Mouse (Mus musculus) lung, embryonic 16.5 days (tissue): Measurements from ENCODE around the gene Gm49366. TPM values are rescaled to one million over a fixed set of nuclear protein-coding genes. Genes with fewer than 3 reads are reported as not detected.
"Not testable (repeated sequence)": the region's sequence is repeated elsewhere in the genome, so short reads cannot be mapped to it uniquely, and the experiment has no call there.

Experiments
- ATAC-seq: fragments of 200-750 bp; cut with Nextera tagmentation; 2 replicates; pipeline ENCODE4 v1.8.0; 2017; ENCODE audit warnings: low read depth, mild to moderate bottlenecking, moderate library complexity
- H3K27ac ChIP-seq: fragments of 300-500 bp; sonication (generic); 2 replicates; pipeline ENCODE4 v1.5.1; 2014; ENCODE audit warnings: mild to moderate bottlenecking, control low read depth, low read length
- H3K27me3 ChIP-seq: fragments of 300-500 bp; sonication (generic); 2 replicates; pipeline ENCODE4 v1.6.1; 2014; ENCODE audit warnings: low read depth, low read length, mixed read lengths; ENCODE audit not compliant: control insufficient read depth, insufficient read depth
- H3K36me3 ChIP-seq: fragments of 300-500 bp; sonication (generic); 2 replicates; pipeline ENCODE4 v1.6.1; 2014; ENCODE audit warnings: low read length; ENCODE audit not compliant: control insufficient read depth, insufficient read depth
- H3K4me1 ChIP-seq: fragments of 300-500 bp; sonication (generic); replicated peaks from 2 replicates; pipeline ENCODE4 v1.6.1; 2014; ENCODE audit warnings: low read length, mixed read lengths; ENCODE audit not compliant: control insufficient read depth, insufficient read depth
- H3K4me2 ChIP-seq: fragments of 300-500 bp; sonication (generic); 2 replicates; pipeline ENCODE4 v1.6.1; 2014; ENCODE audit warnings: low read depth, low read length, control low read depth
- H3K4me3 ChIP-seq: fragments of 300-500 bp; sonication (generic); 2 replicates; pipeline ENCODE4 v1.5.1; 2014; ENCODE audit warnings: mild to moderate bottlenecking, low read length, control low read depth
- H3K9ac ChIP-seq: fragments of 300-500 bp; sonication (generic); 2 replicates; pipeline ENCODE4 v1.6.1; 2014; ENCODE audit warnings: low read length, control low read depth
- H3K9me3 ChIP-seq: fragments of 300-500 bp; sonication (generic); 2 replicates; pipeline ENCODE4 v1.6.1; 2016; ENCODE audit warnings: low read length; ENCODE audit not compliant: control insufficient read depth
- WGBS: fragments of 180-500 bp; shearing (Covaris S2); extraction: QIAGEN DNeasy Blood & Tissue Kit; methylation state at CpG from one replicate; pipeline ENCODE4 v1.1.7; 2014; 5-methylcytosine and 5-hydroxymethylcytosine counted together
- polyA plus RNA-seq: library from polyadenylated mRNA; unstranded; fragments of >200 nt; fragmentation: Nextera tagmentation; extraction: Ambion mirVana; gene quantifications from 2 replicates; pipeline ENCODE4 v1.2.1, GENCODE M21; 2015

The Gm49366 gene
- polyA plus RNA-seq, result not detected in 2 replicates

DNA sequence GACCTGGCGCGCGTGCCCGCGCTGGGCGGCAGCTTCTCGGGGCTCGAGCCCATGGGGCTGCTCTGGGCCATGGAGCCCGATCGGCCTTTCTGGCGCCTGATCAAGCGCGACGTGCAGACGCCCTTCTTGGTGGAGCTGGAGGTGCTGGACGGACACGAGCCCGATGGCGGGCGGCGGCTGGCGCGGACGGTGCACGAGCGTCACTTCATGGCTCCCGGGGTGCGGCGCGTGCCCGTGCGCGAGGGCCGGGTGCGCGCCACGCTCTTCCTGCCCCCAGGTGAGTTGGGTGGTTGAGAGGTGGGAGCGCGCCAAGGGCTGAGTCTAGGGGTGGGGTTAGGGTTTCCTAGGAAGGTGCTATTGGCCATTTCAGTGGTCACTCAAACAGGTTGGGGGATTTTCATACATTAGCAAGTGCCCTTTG is at the start of gene Gm49366:
Gene Gm49366, plus strand, starts transcription at position 245 of the 421 bp plus-strand sequence.
- peak within 1 kb of the TSS; percentile 51 for H3K4me3 ChIP-seq
- H3K4me1 ChIP-seq, H3K27me3 ChIP-seq, H3K9me3 ChIP-seq, H3K27ac ChIP-seq, H3K36me3 ChIP-seq: not testable (repeated sequence)
- under 1% methylated on average over 27 of the region's 39 CpGs for WGBS
- H3K9ac ChIP-seq, result peak within 1 kb of the TSS; percentile 67
- peak; percentile 73 for ATAC-seq
- H3K4me2 ChIP-seq, result peak within 1 kb of the TSS; percentile 76

DNA sequence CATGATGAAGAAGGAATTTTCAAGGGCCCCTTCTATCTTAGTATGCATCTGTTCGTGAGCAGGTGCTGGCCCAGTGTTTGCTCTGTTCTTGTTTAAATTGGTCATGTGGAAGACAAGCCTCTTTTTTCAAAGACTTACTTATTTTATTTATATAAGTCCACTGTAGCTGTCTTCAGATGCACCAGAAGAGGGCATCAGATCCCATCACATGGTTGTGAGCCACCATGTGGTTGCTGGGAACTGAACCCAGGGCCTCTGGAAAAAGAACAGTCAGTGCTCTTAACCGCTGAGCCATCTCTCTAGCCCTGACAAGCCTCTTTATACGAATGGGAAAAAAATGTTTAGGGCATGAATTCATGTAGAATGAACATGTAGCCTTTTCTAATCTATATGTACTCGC is 49.4 kb upstream of the Gm49366 start:
- Histone ChIP-seq H3K4me3 (no peak overlapping the region), H3K9ac (no peak overlapping the region), H3K9me3 (0 out of 2 replicates have a peak, but pooled peaks cover 5% of the 10 kb centered on the region), H3K36me3 (peaks cover 15% of the 10 kb centered on the region; the same call in 1 of the 2 replicates), H3K4me2 (no peak overlapping the region), H3K27me3 (no peaks in the 10 kb centered on the region), H3K27ac (no peak overlapping the region), H3K4me1 (peaks cover 9% of the 10 kb centered on the region)
- no peak for ATAC-seq
- WGBS, result 86% methylated on average over 4 of the region's 4 CpGs

- Histone ChIP-seq H3K9me3 (no peaks in the 10 kb centered on the region), H3K4me1 (peaks cover 10% of the 10 kb centered on the region), H3K27ac (no peak overlapping the region), H3K4me2 (no peak overlapping the region), H3K36me3 (peaks cover 11% of the 10 kb centered on the region; the same call in 1 of the 2 replicates), H3K27me3 (no peaks in the 10 kb centered on the region), H3K4me3 (no peak overlapping the region), H3K9ac (no peak overlapping the region)
- 64% methylated on average over 2 of the region's 2 CpGs for WGBS
- ATAC-seq, result no peak
Observed at GRCm38 (mm10) chr12:83997221-83997620, 41.5 kb upstream of the Gm49366 start.

DNA sequence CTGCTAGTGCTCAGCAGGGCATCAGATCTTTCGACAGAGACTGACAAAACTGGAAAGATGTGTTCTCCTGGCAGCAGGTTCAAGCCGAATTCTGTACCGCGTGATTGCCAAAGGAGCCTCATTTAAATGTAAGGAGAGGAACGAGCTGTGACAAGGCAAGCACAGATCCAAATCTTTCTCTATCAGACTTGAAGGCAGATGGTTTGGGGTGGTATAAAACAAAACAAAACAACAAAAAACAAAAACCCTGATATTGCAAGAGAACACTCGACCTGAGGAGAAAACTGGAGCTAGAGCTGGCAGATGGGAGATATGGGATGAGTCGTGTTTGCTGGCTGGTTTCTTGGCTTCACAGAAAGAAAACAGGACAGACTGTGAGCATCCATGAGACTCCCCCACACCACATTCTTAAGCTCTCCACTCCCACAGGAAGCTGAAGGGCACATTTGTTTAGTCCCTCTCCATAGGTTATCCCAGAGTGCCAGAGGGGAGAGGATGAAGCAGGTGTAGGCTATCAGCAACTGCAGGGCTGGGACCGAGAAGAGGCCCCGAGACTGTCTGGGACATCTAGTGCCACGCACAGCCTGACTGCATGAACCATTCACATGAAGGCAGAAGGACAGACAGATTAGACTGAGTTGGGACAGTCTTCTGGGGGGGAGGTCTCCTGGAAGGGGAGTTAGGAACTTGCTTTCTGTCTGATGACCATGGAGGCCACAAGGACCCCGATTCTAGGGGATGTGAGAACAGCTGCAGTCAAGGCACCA is 40.2 kb upstream of the Gm49366 start:
- 36% methylated on average over 11 of the region's 11 CpGs for WGBS
- peaks cover 10% of the 10 kb centered on the region for H3K4me1 ChIP-seq
- peak; percentile 42; the same call in 1 of the 2 replicates for ATAC-seq
- peaks cover 7% of the 10 kb centered on the region; the same call in 1 of the 2 replicates for H3K36me3 ChIP-seq
- no peak overlapping the region for H3K27ac ChIP-seq
- no peak overlapping the region for H3K4me3 ChIP-seq
- peaks cover 3% of the 10 kb centered on the region; the same call in 1 of the 2 replicates for H3K9me3 ChIP-seq
- H3K4me2 ChIP-seq, result no peak overlapping the region
- no peaks in the 10 kb centered on the region for H3K27me3 ChIP-seq
- H3K9ac ChIP-seq, result no peak overlapping the region

- H3K4me2 ChIP-seq, H3K9ac ChIP-seq, H3K4me3 ChIP-seq, H3K36me3 ChIP-seq, H3K27me3 ChIP-seq, H3K9me3 ChIP-seq: not testable (repeated sequence)
- 23% methylated on average over 8 of the region's 8 CpGs for WGBS
- Histone ChIP-seq H3K27ac (peak overlapping the region; percentile 21; the same call in 1 of the 2 replicates), H3K4me1 (peaks cover 10% of the 10 kb centered on the region)
- ATAC-seq, result peak; percentile 90
Observed at GRCm38 (mm10) chr12:83999237-83999636, 39.5 kb upstream of the Gm49366 start.

DNA sequence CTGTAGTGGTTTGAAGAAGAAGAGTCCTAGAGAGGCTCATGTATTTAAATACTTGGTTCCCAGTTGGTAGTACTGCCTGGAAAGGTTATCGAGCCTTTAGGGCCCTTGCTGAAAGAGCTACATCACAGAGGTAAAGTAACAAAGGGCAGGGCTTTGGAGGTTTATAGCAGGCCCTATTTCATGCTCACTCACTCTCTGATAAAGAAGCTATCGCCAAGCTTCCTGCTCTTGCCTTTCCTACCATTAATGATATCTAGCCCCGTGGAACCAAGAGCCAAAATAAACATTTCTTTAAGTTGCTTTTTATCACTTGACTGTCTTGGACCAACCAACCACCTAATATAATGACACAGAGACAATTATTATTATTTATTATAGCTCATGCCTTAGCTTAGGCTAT is 38.3 kb upstream of the Gm49366 start:
- H3K4me1 ChIP-seq, result peaks cover 10% of the 10 kb centered on the region
- H3K27me3 ChIP-seq, result no peaks in the 10 kb centered on the region
- ATAC-seq, result no peak
- H3K9ac ChIP-seq, result no peak overlapping the region
- 32% methylated on average over 3 of the region's 3 CpGs for WGBS
- no peaks in the 10 kb centered on the region for H3K36me3 ChIP-seq
- H3K4me3 ChIP-seq, result no peak overlapping the region
- no peak overlapping the region for H3K4me2 ChIP-seq
- peaks cover 3% of the 10 kb centered on the region; the same call in 1 of the 2 replicates for H3K9me3 ChIP-seq
- no peak overlapping the region for H3K27ac ChIP-seq

DNA sequence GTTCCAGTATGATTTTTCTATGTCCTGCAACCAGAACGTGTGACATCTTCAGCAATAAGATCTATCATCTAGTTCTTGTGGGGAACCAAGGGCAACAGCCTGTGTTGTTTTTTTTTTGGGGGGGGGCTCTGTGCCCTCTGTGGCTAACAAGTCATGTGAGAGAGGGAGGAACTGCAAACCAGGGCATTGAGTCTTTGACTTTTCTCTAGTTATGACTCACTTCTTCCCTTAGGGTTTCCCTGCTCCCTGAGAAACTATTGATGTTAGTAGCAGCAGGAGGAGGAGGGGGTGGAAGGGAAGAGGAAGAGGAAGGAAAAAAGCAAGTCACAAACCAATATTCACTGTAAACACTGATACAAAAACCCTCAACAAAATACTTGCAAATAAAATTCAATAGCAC is 34.9 kb upstream of the Gm49366 start:
- 84% methylated on average over 1 of the region's 1 CpGs for WGBS

DNA sequence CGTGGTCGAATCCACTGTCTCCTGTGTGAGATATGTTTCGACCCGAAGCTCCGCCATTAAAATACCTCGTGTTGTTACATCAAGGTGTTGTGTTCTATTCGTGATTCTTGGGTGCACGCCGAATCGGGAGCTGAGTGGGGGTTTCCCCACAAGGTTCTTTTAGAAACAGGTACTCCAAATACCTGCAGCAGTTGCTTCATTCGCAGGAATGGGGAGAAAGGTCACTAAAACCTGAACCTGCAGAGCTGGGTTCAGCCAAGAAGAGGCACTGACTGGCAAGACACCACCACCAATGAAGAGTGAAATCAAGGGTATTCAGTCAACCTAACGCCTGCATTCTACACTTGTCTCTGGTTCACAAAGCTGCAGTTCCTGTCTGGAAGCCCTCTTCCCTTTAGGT is 30.5 kb upstream of the Gm49366 start:
- Histone ChIP-seq H3K9ac (no peak overlapping the region; the same call in 1 of the 2 replicates), H3K4me1 (peaks cover 25% of the 10 kb centered on the region), H3K4me3 (no peak overlapping the region), H3K27ac (peak overlapping the region; percentile 87), H3K9me3 (no peaks in the 10 kb centered on the region), H3K27me3 (no peaks in the 10 kb centered on the region), H3K36me3 (no peaks in the 10 kb centered on the region), H3K4me2 (peak overlapping the region; percentile 54)
- WGBS, result 70% methylated on average over 12 of the region's 12 CpGs
- ATAC-seq, result no peak

More for the DNA sequence above, 34.9 kb upstream of the Gm49366 start:
- no peak for ATAC-seq
- peaks cover 3% of the 10 kb centered on the region; the same call in 1 of the 2 replicates for H3K9me3 ChIP-seq
- H3K9ac ChIP-seq, result no peak overlapping the region
- H3K36me3 ChIP-seq, result no peaks in the 10 kb centered on the region
- H3K4me2 ChIP-seq, result no peak overlapping the region
- H3K4me1 ChIP-seq, result peaks cover 12% of the 10 kb centered on the region
- no peak overlapping the region for H3K4me3 ChIP-seq
- no peaks in the 10 kb centered on the region for H3K27me3 ChIP-seq
- H3K27ac ChIP-seq, result no peak overlapping the region

GRCm38 (mm10) chr12:84008729-84009128 is 30.0 kb upstream of the Gm49366 start:
- peak overlapping the region; percentile 54 for H3K4me2 ChIP-seq
- no peaks in the 10 kb centered on the region for H3K27me3 ChIP-seq
- no peaks in the 10 kb centered on the region for H3K9me3 ChIP-seq
- WGBS, result 38% methylated on average over 8 of the region's 8 CpGs
- H3K4me3 ChIP-seq, result peak overlapping the region; percentile 54
- H3K27ac ChIP-seq, result peak overlapping the region; percentile 87
- H3K4me1 ChIP-seq, result peaks cover 29% of the 10 kb centered on the region
- ATAC-seq, result peak; percentile 9; the same call in 1 of the 2 replicates
- H3K9ac ChIP-seq, result peak overlapping the region; percentile 68
- H3K36me3 ChIP-seq, result no peaks in the 10 kb centered on the region
